Mouse (Mus musculus): Measurements from ENCODE around the gene Mst1r. TPM values are rescaled to one million over a fixed set of nuclear protein-coding genes. Genes with fewer than 3 reads are reported as not detected.

Gene Mst1r
- total and polyA plus RNA-seq, 2 experiments: 0.18 to 0.70 TPM

GRCm38 (mm10) chr9:107926920-107927420 lies 20.3 kb downstream of the Mst1r start:
- Histone ChIP-seq H3K27ac (replicated peaks; ENCODE audit: insufficient read depth, low read depth, low read length) (no peak overlapping the region), H3K79me2 (ENCODE audit: control insufficient read depth, insufficient read depth, low read length) (no peaks in the 10 kb centered on the region), H3K9ac (ENCODE audit: low read depth, low read length) (no peak overlapping the region), H3K4me1 (ENCODE audit: control insufficient read depth, insufficient read depth, low read length) (no peaks in the 10 kb centered on the region), H3K27me3 (ENCODE audit: control insufficient read depth, insufficient read depth, low read length) (no peaks in the 10 kb centered on the region), H3K4me3 (ENCODE audit: insufficient read depth, low read depth, low read length) (no peak overlapping the region), H3K36me3 (ENCODE audit: control insufficient read depth, insufficient read depth, low read length) (no peaks in the 10 kb centered on the region)
- DNase-seq (ENCODE audit: extremely low read depth, low read depth, low spot score): no peak
- TF ChIP-seq POLR2A (IDR thresholded peaks at IDR 0.05; ENCODE audit: extremely low read depth, insufficient read depth, low read length) (no peak), CTCF (IDR thresholded peaks at IDR 0.05; ENCODE audit: low read depth, low read length) (no peak)
- WGBS: 46% methylated on average over 9 of the region's 9 CpGs

GRCm38 (mm10) chr9:107927749-107928148 lies 21.1 kb downstream of the Mst1r start:
- Histone ChIP-seq H3K27me3 (ENCODE audit: control insufficient read depth, insufficient read depth, low read length) (no peaks in the 10 kb centered on the region), H3K9ac (ENCODE audit: low read depth, low read length) (no peak overlapping the region), H3K27ac (replicated peaks; ENCODE audit: insufficient read depth, low read depth, low read length) (no peak overlapping the region), H3K79me2 (ENCODE audit: control insufficient read depth, insufficient read depth, low read length) (no peaks in the 10 kb centered on the region), H3K4me1 (ENCODE audit: control insufficient read depth, insufficient read depth, low read length) (no peaks in the 10 kb centered on the region), H3K36me3 (ENCODE audit: control insufficient read depth, insufficient read depth, low read length) (no peaks in the 10 kb centered on the region), H3K4me3 (ENCODE audit: insufficient read depth, low read depth, low read length) (no peak overlapping the region)
- DNase-seq (ENCODE audit: extremely low read depth, low read depth, low spot score): no peak
- 89% methylated on average over 5 of the region's 5 CpGs for WGBS
- TF ChIP-seq CTCF (IDR thresholded peaks at IDR 0.05; ENCODE audit: low read depth, low read length) (no peak), POLR2A (IDR thresholded peaks at IDR 0.05; ENCODE audit: extremely low read depth, insufficient read depth, low read length) (no peak)

- no peak for TF ChIP-seq CTCF (IDR thresholded peaks at IDR 0.05; ENCODE audit: low read depth, low read length)
- Histone ChIP-seq H3K9ac (ENCODE audit: low read depth, low read length) (no peak within 1 kb of the TSS), H3K4me1 (ENCODE audit: control insufficient read depth, insufficient read depth, low read length) (no peaks in the 10 kb centered on the region), H3K27me3 (ENCODE audit: control insufficient read depth, insufficient read depth, low read length) (no peaks in the 10 kb centered on the region), H3K27ac (replicated peaks; ENCODE audit: insufficient read depth, low read depth, low read length) (no peak within 1 kb of the TSS), H3K4me3 (ENCODE audit: insufficient read depth, low read depth, low read length) (no peak within 1 kb of the TSS), H3K79me2 (ENCODE audit: control insufficient read depth, insufficient read depth, low read length) (no peaks in the 10 kb centered on the region), H3K36me3 (ENCODE audit: control insufficient read depth, insufficient read depth, low read length) (no peaks in the 10 kb centered on the region)
- WGBS: 72% methylated on average over 3 of the region's 3 CpGs
- no peak for DNase-seq (ENCODE audit: extremely low read depth, low read depth, low spot score)
Observed at GRCm38 (mm10) chr9:107928169-107928568, 21.5 kb downstream of the Mst1r start, which contains the start of gene Actl11. TSS of gene Actl11 (plus strand) at chr9:107928469.

GRCm38 (mm10) chr9:107932221-107932620 lies 25.5 kb downstream of the Mst1r start:
- DNase-seq (ENCODE audit: extremely low read depth, low read depth, low spot score): no peak
- Histone ChIP-seq H3K36me3 (ENCODE audit: control insufficient read depth, insufficient read depth, low read length) (no peaks in the 10 kb centered on the region), H3K4me3 (ENCODE audit: insufficient read depth, low read depth, low read length) (no peak overlapping the region), H3K4me1 (ENCODE audit: control insufficient read depth, insufficient read depth, low read length) (0 out of 2 replicates have a peak, but pooled peaks cover 3% of the 10 kb centered on the region), H3K27ac (replicated peaks; ENCODE audit: insufficient read depth, low read depth, low read length) (no peak overlapping the region), H3K79me2 (ENCODE audit: control insufficient read depth, insufficient read depth, low read length) (no peaks in the 10 kb centered on the region), H3K9ac (ENCODE audit: low read depth, low read length) (no peak overlapping the region), H3K27me3 (ENCODE audit: control insufficient read depth, insufficient read depth, low read length) (peaks cover 13% of the 10 kb centered on the region)
- TF ChIP-seq POLR2A (IDR thresholded peaks at IDR 0.05; ENCODE audit: extremely low read depth, insufficient read depth, low read length) (no peak), CTCF (IDR thresholded peaks at IDR 0.05; ENCODE audit: low read depth, low read length) (no peak)
- 89% methylated on average over 4 of the region's 4 CpGs for WGBS

- WGBS: 83% methylated on average over 11 of the region's 11 CpGs
- H3K4me1 ChIP-seq (ENCODE audit: control insufficient read depth, insufficient read depth, low read length): 0 out of 2 replicates have a peak, but pooled peaks cover 3% of the 10 kb centered on the region
- no peaks in the 10 kb centered on the region for H3K36me3 ChIP-seq (ENCODE audit: control insufficient read depth, insufficient read depth, low read length)
- no peaks in the 10 kb centered on the region for H3K79me2 ChIP-seq (ENCODE audit: control insufficient read depth, insufficient read depth, low read length)
- H3K9ac ChIP-seq (ENCODE audit: low read depth, low read length): no peak overlapping the region
- H3K27ac ChIP-seq (replicated peaks; ENCODE audit: insufficient read depth, low read depth, low read length): no peak overlapping the region
- H3K27me3 ChIP-seq (ENCODE audit: control insufficient read depth, insufficient read depth, low read length): peaks cover 16% of the 10 kb centered on the region
- no peak for DNase-seq (ENCODE audit: extremely low read depth, low read depth, low spot score)
- no peak overlapping the region for H3K4me3 ChIP-seq (ENCODE audit: insufficient read depth, low read depth, low read length)
- TF ChIP-seq POLR2A (IDR thresholded peaks at IDR 0.05; ENCODE audit: extremely low read depth, insufficient read depth, low read length) (no peak), CTCF (IDR thresholded peaks at IDR 0.05; ENCODE audit: low read depth, low read length) (no peak)
Observed at GRCm38 (mm10) chr9:107934146-107934545, 27.5 kb downstream of the Mst1r start.

- Histone ChIP-seq H3K36me3 (ENCODE audit: control insufficient read depth, insufficient read depth, low read length) (no peaks in the 10 kb centered on the region), H3K27me3 (ENCODE audit: control insufficient read depth, insufficient read depth, low read length) (peaks cover 16% of the 10 kb centered on the region), H3K4me1 (ENCODE audit: control insufficient read depth, insufficient read depth, low read length) (0 out of 2 replicates have a peak, but pooled peaks cover 3% of the 10 kb centered on the region), H3K4me3 (ENCODE audit: insufficient read depth, low read depth, low read length) (no peak within 1 kb of the TSS), H3K79me2 (ENCODE audit: control insufficient read depth, insufficient read depth, low read length) (no peaks in the 10 kb centered on the region), H3K27ac (replicated peaks; ENCODE audit: insufficient read depth, low read depth, low read length) (no peak within 1 kb of the TSS), H3K9ac (ENCODE audit: low read depth, low read length) (0 out of 2 replicates have a peak within 1 kb of the TSS, but pooled peaks have one; percentile 21)
- TF ChIP-seq CTCF (IDR thresholded peaks at IDR 0.05; ENCODE audit: low read depth, low read length) (no peak), POLR2A (IDR thresholded peaks at IDR 0.05; ENCODE audit: extremely low read depth, insufficient read depth, low read length) (no peak)
- WGBS: 59% methylated on average over 3 of the region's 3 CpGs
- no peak for DNase-seq (ENCODE audit: extremely low read depth, low read depth, low spot score)
Observed at GRCm38 (mm10) chr9:107935374-107935773, 28.7 kb downstream of the Mst1r start, which contains the start of gene Camkv. TSS of gene Camkv (plus strand) at chr9:107935674.

All from liver, adult 2 months (tissue).